Mouse (Mus musculus): Measurements from ENCODE around the gene Wipi2. TPM values are rescaled to one million over a fixed set of nuclear protein-coding genes. Genes with fewer than 3 reads are reported as not detected.

Gene Wipi2
- polyA plus RNA-seq, 2 experiments: 20.5 to 28.3 TPM

- no peak overlapping the region for H3K4me3 ChIP-seq (ENCODE audit: insufficient read depth in 1 of 2, low read depth in 2 of 2, low read length in 2 of 2)
- H3K36me3 ChIP-seq (replicated peaks; ENCODE audit: control insufficient read depth, insufficient read depth, low read depth): no peaks in the 10 kb centered on the region
- no peak overlapping the region for H3K27ac ChIP-seq
- no peak overlapping the region for H3K4me2 ChIP-seq (ENCODE audit: low read depth)
- DNase-seq (ENCODE audit: low read depth in 3 of 3, low spot score in 3 of 3) (no peak), ATAC-seq (ENCODE audit: insufficient read depth) (no peak)
- no peaks in the 10 kb centered on the region for H3K4me1 ChIP-seq (replicated peaks; ENCODE audit: control insufficient read depth in 2 of 2, insufficient read depth in 2 of 2, low read length in 1 of 2)
- TF ChIP-seq EP300 (IDR thresholded peaks at IDR 0.05; ENCODE audit: low read depth): no peak
- no peak for TF ChIP-seq CTCF (IDR thresholded peaks at IDR 0.05; ENCODE audit: low read depth)
- 70% methylated on average over 10 of the region's 10 CpGs for WGBS (ENCODE audit: insufficient replicate concordance)
- peaks cover 39% of the 10 kb centered on the region for H3K27me3 ChIP-seq (ENCODE audit: control insufficient read depth, insufficient read depth, low read length)
- no peaks in the 10 kb centered on the region for H3K9me3 ChIP-seq (ENCODE audit: control insufficient read depth, low read length)
- H3K9ac ChIP-seq (replicated peaks): no peak overlapping the region
These were observed 76.1 kb downstream of the Wipi2 start for GRCm38 (mm10) chr5:142703569-142703968.

GRCm38 (mm10) chr5:142707709-142708108 is 80.2 kb downstream of the Wipi2 start:
- no peak for TF ChIP-seq EP300 (IDR thresholded peaks at IDR 0.05; ENCODE audit: low read depth)
- no peak for TF ChIP-seq CTCF (IDR thresholded peaks at IDR 0.05; ENCODE audit: low read depth)
- no peak overlapping the region for H3K27ac ChIP-seq
- no peak overlapping the region for H3K4me2 ChIP-seq (ENCODE audit: low read depth)
- H3K9me3 ChIP-seq (ENCODE audit: control insufficient read depth, low read length): no peaks in the 10 kb centered on the region
- H3K4me1 ChIP-seq (replicated peaks; ENCODE audit: control insufficient read depth in 2 of 2, insufficient read depth in 2 of 2, low read length in 1 of 2): no peaks in the 10 kb centered on the region
- H3K27me3 ChIP-seq (ENCODE audit: control insufficient read depth, insufficient read depth, low read length): peaks cover 14% of the 10 kb centered on the region
- H3K9ac ChIP-seq (replicated peaks): no peak overlapping the region
- 63% methylated on average over 5 of the region's 5 CpGs for WGBS (ENCODE audit: insufficient replicate concordance)
- no peak for ATAC-seq (ENCODE audit: insufficient read depth)
- no peaks in the 10 kb centered on the region for H3K36me3 ChIP-seq (replicated peaks; ENCODE audit: control insufficient read depth, insufficient read depth, low read depth)
- no peak for DNase-seq (ENCODE audit: low read depth in 3 of 3, low spot score in 3 of 3)
- no peak overlapping the region for H3K4me3 ChIP-seq (ENCODE audit: insufficient read depth in 1 of 2, low read depth in 2 of 2, low read length in 2 of 2)

GRCm38 (mm10) chr5:142709436-142709835 is 81.9 kb downstream of the Wipi2 start:
- no peaks in the 10 kb centered on the region for H3K9me3 ChIP-seq (ENCODE audit: control insufficient read depth, low read length)
- H3K4me1 ChIP-seq (replicated peaks; ENCODE audit: control insufficient read depth in 2 of 2, insufficient read depth in 2 of 2, low read length in 1 of 2): no peaks in the 10 kb centered on the region
- no peak overlapping the region for H3K4me2 ChIP-seq (ENCODE audit: low read depth)
- no peak for DNase-seq (ENCODE audit: low read depth in 3 of 3, low spot score in 3 of 3)
- TF ChIP-seq EP300 (IDR thresholded peaks at IDR 0.05; ENCODE audit: low read depth) (no peak), CTCF (IDR thresholded peaks at IDR 0.05; ENCODE audit: low read depth) (no peak)
- ATAC-seq (ENCODE audit: insufficient read depth): no peak
- H3K36me3 ChIP-seq (replicated peaks; ENCODE audit: control insufficient read depth, insufficient read depth, low read depth): no peaks in the 10 kb centered on the region
- WGBS (ENCODE audit: insufficient replicate concordance): 63% methylated on average over 7 of the region's 7 CpGs
- no peak overlapping the region for H3K27ac ChIP-seq
- no peak overlapping the region for H3K4me3 ChIP-seq (ENCODE audit: insufficient read depth in 1 of 2, low read depth in 2 of 2, low read length in 2 of 2)
- H3K27me3 ChIP-seq (ENCODE audit: control insufficient read depth, insufficient read depth, low read length): no peaks in the 10 kb centered on the region
- H3K9ac ChIP-seq (replicated peaks): no peak overlapping the region

- WGBS (ENCODE audit: insufficient replicate concordance): 69% methylated on average over 5 of the region's 5 CpGs
- DNase-seq (ENCODE audit: low read depth in 3 of 3, low spot score in 3 of 3): no peak
- H3K27me3 ChIP-seq (ENCODE audit: control insufficient read depth, insufficient read depth, low read length): no peaks in the 10 kb centered on the region
- no peaks in the 10 kb centered on the region for H3K4me1 ChIP-seq (replicated peaks; ENCODE audit: control insufficient read depth in 2 of 2, insufficient read depth in 2 of 2, low read length in 1 of 2)
- H3K27ac ChIP-seq: no peak overlapping the region
- H3K4me3 ChIP-seq (ENCODE audit: insufficient read depth in 1 of 2, low read depth in 2 of 2, low read length in 2 of 2): no peak overlapping the region
- TF ChIP-seq EP300 (IDR thresholded peaks at IDR 0.05; ENCODE audit: low read depth) (no peak), CTCF (IDR thresholded peaks at IDR 0.05; ENCODE audit: low read depth) (peak; percentile 53)
- H3K4me2 ChIP-seq (ENCODE audit: low read depth): no peak overlapping the region
- H3K36me3 ChIP-seq (replicated peaks; ENCODE audit: control insufficient read depth, insufficient read depth, low read depth): no peaks in the 10 kb centered on the region
- no peaks in the 10 kb centered on the region for H3K9me3 ChIP-seq (ENCODE audit: control insufficient read depth, low read length)
- no peak overlapping the region for H3K9ac ChIP-seq (replicated peaks)
- ATAC-seq (ENCODE audit: insufficient read depth): no peak
These were observed 84.9 kb downstream of the Wipi2 start for GRCm38 (mm10) chr5:142712373-142712772.

- DNase-seq (ENCODE audit: low read depth in 3 of 3, low spot score in 3 of 3): no peak
- H3K9me3 ChIP-seq (ENCODE audit: control insufficient read depth, low read length): no peaks in the 10 kb centered on the region
- no peak overlapping the region for H3K4me2 ChIP-seq (ENCODE audit: low read depth)
- H3K4me1 ChIP-seq (replicated peaks; ENCODE audit: control insufficient read depth in 2 of 2, insufficient read depth in 2 of 2, low read length in 1 of 2): no peaks in the 10 kb centered on the region
- no peaks in the 10 kb centered on the region for H3K36me3 ChIP-seq (replicated peaks; ENCODE audit: control insufficient read depth, insufficient read depth, low read depth)
- no peak for TF ChIP-seq CTCF (IDR thresholded peaks at IDR 0.05; ENCODE audit: low read depth)
- no peak for TF ChIP-seq EP300 (IDR thresholded peaks at IDR 0.05; ENCODE audit: low read depth)
- no peak overlapping the region for H3K27ac ChIP-seq
- no peak for ATAC-seq (ENCODE audit: insufficient read depth)
- 61% methylated on average over 10 of the region's 10 CpGs for WGBS (ENCODE audit: insufficient replicate concordance)
- no peak overlapping the region for H3K4me3 ChIP-seq (ENCODE audit: insufficient read depth in 1 of 2, low read depth in 2 of 2, low read length in 2 of 2)
- no peaks in the 10 kb centered on the region for H3K27me3 ChIP-seq (ENCODE audit: control insufficient read depth, insufficient read depth, low read length)
- no peak overlapping the region for H3K9ac ChIP-seq (replicated peaks)
These were observed 86.5 kb downstream of the Wipi2 start for GRCm38 (mm10) chr5:142713966-142714365.
